Comparison of ENCODE assay signal across 8 mouse cellular contexts in genomic region chr10:117663865-117664200, GRCm38 (mm10). TPM values are rescaled to one million over a fixed set of nuclear protein-coding genes. Genes with fewer than 3 reads are reported as not detected.
DNase-seq lines count a peak whose midpoint lies in the region; ATAC-seq and TF ChIP-seq lines count a peak whose summit lies in the region.

No protein-coding gene starts in this region.

- H3K4me3 ChIP-seq in hindbrain, embryonic 15.5 days: no peak overlapping the region
- H3K4me3 ChIP-seq in neural tube, embryonic 12.5 days: no peak overlapping the region
- no peak overlapping the region for H3K4me3 ChIP-seq in layer of hippocampus, adult 2 months

- H3K9me3 ChIP-seq in hindbrain, embryonic 15.5 days: no peaks in the 10 kb centered on the region
- no peaks in the 10 kb centered on the region for H3K9me3 ChIP-seq in neural tube, embryonic 12.5 days

- H3K27me3 ChIP-seq in hindbrain, embryonic 15.5 days: no peaks in the 10 kb centered on the region
- H3K27me3 ChIP-seq in neural tube, embryonic 12.5 days (replicated peaks): no peaks in the 10 kb centered on the region

- no peak for TF ChIP-seq CTCF in layer of hippocampus, adult 2 months (conservative IDR thresholded peaks at IDR 0.05)

- H3K27ac ChIP-seq in hindbrain, embryonic 15.5 days (replicated peaks): no peak overlapping the region
- H3K27ac ChIP-seq in neural tube, embryonic 12.5 days: no peak overlapping the region
- no peak overlapping the region for H3K27ac ChIP-seq in layer of hippocampus, adult 2 months

- peak overlapping the region; percentile 37 for H3K4me2 ChIP-seq in hindbrain, embryonic 15.5 days
- peak overlapping the region; percentile 41 for H3K4me2 ChIP-seq in neural tube, embryonic 12.5 days (replicated peaks)

- intact Hi-C loops in left cerebral cortex, postnatal 36 days (cut with DNase I): no loop called here

- no peak for ATAC-seq in hindbrain, embryonic 15.5 days (ENCODE audit: low FRiP score, low read depth)
- ATAC-seq in neural tube, embryonic 12.5 days (ENCODE audit: low FRiP score, low read depth): 0 out of 2 replicates have a peak, but pooled peaks have one; percentile 48

- 0 out of 2 replicates have a peak, but pooled peaks cover 4% of the 10 kb centered on the region for H3K4me1 ChIP-seq in hindbrain, embryonic 15.5 days (replicated peaks)
- H3K4me1 ChIP-seq in neural tube, embryonic 12.5 days: peaks cover 6% of the 10 kb centered on the region

- H3K36me3 ChIP-seq in hindbrain, embryonic 15.5 days: no peaks in the 10 kb centered on the region
- no peaks in the 10 kb centered on the region for H3K36me3 ChIP-seq in neural tube, embryonic 12.5 days

- 20% methylated on average over 7 of the region's 9 CpGs for WGBS in hindbrain, embryonic 15.5 days
- 16% methylated on average over 9 of the region's 9 CpGs for WGBS in neural tube, embryonic 12.5 days

- peak; percentile 49 for DNase-seq in retina, postnatal 1 day
- DNase-seq in retina, embryonic 14.5 days (ENCODE audit: low spot score): no peak
- peak; percentile 69 for DNase-seq in liver
- no peak for DNase-seq in left cerebral cortex, postnatal 36 days (ENCODE audit: low spot score in 2 of 2)
- DNase-seq in layer of hippocampus, adult 2 months (ENCODE audit: low spot score in 2 of 2): no peak
- DNase-seq in frontal cortex, postnatal 10 days (ENCODE audit: low spot score in 2 of 2): no peak

- no peak overlapping the region for H3K9ac ChIP-seq in hindbrain, embryonic 15.5 days
- no peak overlapping the region for H3K9ac ChIP-seq in neural tube, embryonic 12.5 days

RNA-seq across cellular contexts. Expression of gene Cpm, which starts 34.5 kb away (rescaled TPM):
- polyA plus RNA-seq in hindbrain, embryonic 15.5 days (2015; fragmentation: Nextera tagmentation; extraction: Ambion mirVana): 2.8 and 3.3 TPM in 2 replicates
- polyA plus RNA-seq in neural tube, embryonic 12.5 days (2016; fragmentation: Nextera tagmentation; extraction: Ambion mirVana): 10.0 and 10.3 TPM in 2 replicates
- total RNA-seq in left cerebral cortex, postnatal 36 days (2021): 1 to 10 TPM; 7.5 to 8.1 TPM
- total RNA-seq in layer of hippocampus, adult 2 months (2021): 1 to 10 TPM; 8.5 to 9.7 TPM

RNA-seq across cellular contexts. Expression of gene Mdm2, which starts 46.7 kb away (rescaled TPM):
- 47.1 and 52.5 TPM in 2 replicates for polyA plus RNA-seq in hindbrain, embryonic 15.5 days (2015; fragmentation: Nextera tagmentation; extraction: Ambion mirVana)
- polyA plus RNA-seq in neural tube, embryonic 12.5 days (2016; fragmentation: Nextera tagmentation; extraction: Ambion mirVana): 62.9 and 74.4 TPM in 2 replicates
- total RNA-seq in left cerebral cortex, postnatal 36 days (2021): 10 to 100 TPM; 47.0 to 66.1 TPM
- total RNA-seq in layer of hippocampus, adult 2 months (2021): 10 to 100 TPM; 55.1 to 66.0 TPM

Comparison
In these comparisons a context has a peak if more than half of its experiments do, and no peak if none do; other contexts are left out.
1. DNase-seq: peak in retina, postnatal 1 day (single experiment) and liver (single experiment); none in retina, embryonic 14.5 days (single experiment), left cerebral cortex, postnatal 36 days (0 of 2), layer of hippocampus, adult 2 months (0 of 2) and frontal cortex, postnatal 10 days (0 of 2).